Mouse (Mus musculus): ENCODE data around the gene Kit.

GRCm38 (mm10) chr5:75576741-75577140 is 2.0 kb downstream of the Kit start:
- TF ChIP-seq EP300 (IDR thresholded peaks at IDR 0.05; ENCODE audit: insufficient read depth, low read depth, low read length) (no peak), POLR2A (IDR thresholded peaks at IDR 0.05; ENCODE audit: insufficient read depth, low read depth, low read length) (no peak)
